Mouse (Mus musculus): ENCODE measurements around the gene Trex1. TPM values are rescaled to one million over a fixed set of nuclear protein-coding genes. Genes with fewer than 3 reads are reported as not detected.
A peak's percentile ranks its signal among the peaks of the same experiment; 100 is the strongest.

The Trex1 gene
- polyA plus RNA-seq, 1 experiment from 2014 or later = 13.3 TPM

GRCm38 (mm10) chr9:109056081-109056690 is 3.3 kb downstream of the Trex1 start:
- 94% methylated on average over 17 of the region's 17 CpGs for WGBS
- Histone ChIP-seq H3K27ac (ENCODE audit: low read depth, low read length) (no peak overlapping the region), H3K4me1 (ENCODE audit: control insufficient read depth, insufficient read depth, low read length) (peaks cover 16% of the 10 kb centered on the region; the same call in 1 of the 2 replicates), H3K36me3 (ENCODE audit: control insufficient read depth, insufficient read depth, low read length) (peaks cover 38% of the 10 kb centered on the region), H3K4me2 (replicated peaks; ENCODE audit: low read depth, low read length) (no peak overlapping the region), H3K27me3 (ENCODE audit: control insufficient read depth, insufficient read depth, low read length) (no peaks in the 10 kb centered on the region), H3K4me3 (ENCODE audit: low read length) (no peak overlapping the region), H3K9me3 (ENCODE audit: control insufficient read depth, low read length) (no peaks in the 10 kb centered on the region), H3K9ac (ENCODE audit: low read depth, low read length) (no peak overlapping the region)
- no peak for ATAC-seq (ENCODE audit: low FRiP score, low TSS enrichment)

GRCm38 (mm10) chr9:109055271-109056030 is 4.1 kb downstream of the Trex1 start:
- Histone ChIP-seq H3K4me2 (replicated peaks; ENCODE audit: low read depth, low read length) (peak overlapping the region; percentile 49), H3K9me3 (ENCODE audit: control insufficient read depth, low read length) (no peaks in the 10 kb centered on the region), H3K9ac (ENCODE audit: low read depth, low read length) (peak overlapping the region; percentile 45; the same call in 1 of the 2 replicates), H3K4me1 (ENCODE audit: control insufficient read depth, insufficient read depth, low read length) (peaks cover 16% of the 10 kb centered on the region; the same call in 1 of the 2 replicates), H3K27ac (ENCODE audit: low read depth, low read length) (peak overlapping the region; percentile 61), H3K36me3 (ENCODE audit: control insufficient read depth, insufficient read depth, low read length) (peaks cover 33% of the 10 kb centered on the region), H3K27me3 (ENCODE audit: control insufficient read depth, insufficient read depth, low read length) (no peaks in the 10 kb centered on the region), H3K4me3 (ENCODE audit: low read length) (peak overlapping the region; percentile 26)
- no peak for ATAC-seq (ENCODE audit: low FRiP score, low TSS enrichment)
- WGBS = 95% methylated on average over 12 of the region's 12 CpGs

- peak; percentile 79 for ATAC-seq (ENCODE audit: low FRiP score, low TSS enrichment)
- 0% methylated on average over 7 of the region's 7 CpGs for WGBS
- Histone ChIP-seq H3K9ac (ENCODE audit: low read depth, low read length) (peak overlapping the region; percentile 45; the same call in 1 of the 2 replicates), H3K36me3 (ENCODE audit: control insufficient read depth, insufficient read depth, low read length) (peaks cover 27% of the 10 kb centered on the region), H3K4me2 (replicated peaks; ENCODE audit: low read depth, low read length) (peak overlapping the region; percentile 49), H3K4me3 (ENCODE audit: low read length) (peak overlapping the region; percentile 26), H3K4me1 (ENCODE audit: control insufficient read depth, insufficient read depth, low read length) (peaks cover 16% of the 10 kb centered on the region; the same call in 1 of the 2 replicates), H3K27ac (ENCODE audit: low read depth, low read length) (peak overlapping the region; percentile 62), H3K9me3 (ENCODE audit: control insufficient read depth, low read length) (no peaks in the 10 kb centered on the region), H3K27me3 (ENCODE audit: control insufficient read depth, insufficient read depth, low read length) (no peaks in the 10 kb centered on the region)
Observed at GRCm38 (mm10) chr9:109054712-109055111, 4.8 kb downstream of the Trex1 start.

- no peak overlapping the region for H3K4me2 ChIP-seq (replicated peaks; ENCODE audit: low read depth, low read length)
- WGBS = 79% methylated on average over 6 of the region's 6 CpGs
- ATAC-seq (ENCODE audit: low FRiP score, low TSS enrichment) = no peak
- H3K36me3 ChIP-seq (ENCODE audit: control insufficient read depth, insufficient read depth, low read length) = peaks cover 30% of the 10 kb centered on the region
- no peak overlapping the region for H3K27ac ChIP-seq (ENCODE audit: low read depth, low read length)
- H3K4me1 ChIP-seq (ENCODE audit: control insufficient read depth, insufficient read depth, low read length) = peaks cover 13% of the 10 kb centered on the region; the same call in 1 of the 2 replicates
- H3K27me3 ChIP-seq (ENCODE audit: control insufficient read depth, insufficient read depth, low read length) = no peaks in the 10 kb centered on the region
- H3K9me3 ChIP-seq (ENCODE audit: control insufficient read depth, low read length) = no peaks in the 10 kb centered on the region
- H3K4me3 ChIP-seq (ENCODE audit: low read length) = no peak overlapping the region
- no peak overlapping the region for H3K9ac ChIP-seq (ENCODE audit: low read depth, low read length)
Observed at GRCm38 (mm10) chr9:109053851-109054250, 5.7 kb downstream of the Trex1 start.

GRCm38 (mm10) chr9:109053366-109053765 is 6.2 kb downstream of the Trex1 start:
- no peak for ATAC-seq (ENCODE audit: low FRiP score, low TSS enrichment)
- H3K27ac ChIP-seq (ENCODE audit: low read depth, low read length) = no peak overlapping the region
- no peak overlapping the region for H3K4me3 ChIP-seq (ENCODE audit: low read length)
- peaks cover 28% of the 10 kb centered on the region for H3K36me3 ChIP-seq (ENCODE audit: control insufficient read depth, insufficient read depth, low read length)
- no peak overlapping the region for H3K4me2 ChIP-seq (replicated peaks; ENCODE audit: low read depth, low read length)
- H3K9me3 ChIP-seq (ENCODE audit: control insufficient read depth, low read length) = no peaks in the 10 kb centered on the region
- 88% methylated on average over 3 of the region's 3 CpGs for WGBS
- H3K27me3 ChIP-seq (ENCODE audit: control insufficient read depth, insufficient read depth, low read length) = no peaks in the 10 kb centered on the region
- H3K9ac ChIP-seq (ENCODE audit: low read depth, low read length) = no peak overlapping the region
- peaks cover 11% of the 10 kb centered on the region; the same call in 1 of the 2 replicates for H3K4me1 ChIP-seq (ENCODE audit: control insufficient read depth, insufficient read depth, low read length)

- Histone ChIP-seq H3K9me3 (ENCODE audit: control insufficient read depth, low read length) (no peaks in the 10 kb centered on the region), H3K27me3 (ENCODE audit: control insufficient read depth, insufficient read depth, low read length) (no peaks in the 10 kb centered on the region), H3K4me1 (ENCODE audit: control insufficient read depth, insufficient read depth, low read length) (peaks cover 11% of the 10 kb centered on the region; the same call in 1 of the 2 replicates), H3K9ac (ENCODE audit: low read depth, low read length) (no peak overlapping the region), H3K4me3 (ENCODE audit: low read length) (no peak overlapping the region), H3K27ac (ENCODE audit: low read depth, low read length) (no peak overlapping the region), H3K36me3 (ENCODE audit: control insufficient read depth, insufficient read depth, low read length) (peaks cover 23% of the 10 kb centered on the region), H3K4me2 (replicated peaks; ENCODE audit: low read depth, low read length) (no peak overlapping the region)
- no peak for ATAC-seq (ENCODE audit: low FRiP score, low TSS enrichment)
- WGBS = 83% methylated on average over 9 of the region's 9 CpGs
Observed at GRCm38 (mm10) chr9:109052490-109053260, 6.9 kb downstream of the Trex1 start.

- Histone ChIP-seq H3K4me2 (replicated peaks; ENCODE audit: low read depth, low read length) (no peak overlapping the region), H3K4me3 (ENCODE audit: low read length) (no peak overlapping the region), H3K27ac (ENCODE audit: low read depth, low read length) (no peak overlapping the region), H3K4me1 (ENCODE audit: control insufficient read depth, insufficient read depth, low read length) (peaks cover 11% of the 10 kb centered on the region; the same call in 1 of the 2 replicates), H3K27me3 (ENCODE audit: control insufficient read depth, insufficient read depth, low read length) (no peaks in the 10 kb centered on the region), H3K9me3 (ENCODE audit: control insufficient read depth, low read length) (no peaks in the 10 kb centered on the region), H3K9ac (ENCODE audit: low read depth, low read length) (no peak overlapping the region), H3K36me3 (ENCODE audit: control insufficient read depth, insufficient read depth, low read length) (peaks cover 15% of the 10 kb centered on the region; the same call in 1 of the 2 replicates)
- ATAC-seq (ENCODE audit: low FRiP score, low TSS enrichment) = no peak
- WGBS = 90% methylated on average over 10 of the region's 10 CpGs
Observed at GRCm38 (mm10) chr9:109051651-109052489, 7.7 kb downstream of the Trex1 start.

- no peaks in the 10 kb centered on the region for H3K9me3 ChIP-seq (ENCODE audit: control insufficient read depth, low read length)
- no peak for ATAC-seq (ENCODE audit: low FRiP score, low TSS enrichment)
- H3K4me1 ChIP-seq (ENCODE audit: control insufficient read depth, insufficient read depth, low read length) = peaks cover 11% of the 10 kb centered on the region; the same call in 1 of the 2 replicates
- H3K4me3 ChIP-seq (ENCODE audit: low read length) = no peak overlapping the region
- no peaks in the 10 kb centered on the region for H3K27me3 ChIP-seq (ENCODE audit: control insufficient read depth, insufficient read depth, low read length)
- no peak overlapping the region for H3K4me2 ChIP-seq (replicated peaks; ENCODE audit: low read depth, low read length)
- 90% methylated on average over 13 of the region's 13 CpGs for WGBS
- H3K27ac ChIP-seq (ENCODE audit: low read depth, low read length) = no peak overlapping the region
- no peak overlapping the region for H3K9ac ChIP-seq (ENCODE audit: low read depth, low read length)
- peaks cover 9% of the 10 kb centered on the region; the same call in 1 of the 2 replicates for H3K36me3 ChIP-seq (ENCODE audit: control insufficient read depth, insufficient read depth, low read length)
Observed at GRCm38 (mm10) chr9:109051011-109051501, 8.5 kb downstream of the Trex1 start.

Data from kidney, embryonic 14.5 days (tissue).